Mouse (Mus musculus) mouse trophoblast stem cell (cell line): ENCODE measurements around the gene Il25.
"Not testable (repeated sequence)": the region's sequence is repeated elsewhere in the genome, so short reads cannot be mapped to it uniquely, and the experiment has no call there.

ENCODE experiments used
- in situ Hi-C, 2 experiments: fragments of 300-500 bp; cut with MseI, MboI; formaldehyde crosslinking; loops; 2 replicates in 1 of 2; 3 replicates in 1 of 2; pipeline ENCODE4 v1.15.1; 2025

Il25 gene

GRCm38 (mm10) chr14:54951587-54951986 is 19.1 kb downstream of the Il25 start:
- in situ Hi-C loops: no loop called here

GRCm38 (mm10) chr14:54953664-54954206 is 21.2 kb downstream of the Il25 start:
- in situ Hi-C loops: no loop called here

- in situ Hi-C loops: no loop called here
Observed at GRCm38 (mm10) chr14:54954474-54954873, 22.0 kb downstream of the Il25 start.

- in situ Hi-C loops: no loop called here
Observed at GRCm38 (mm10) chr14:54955481-54955880, 23.0 kb downstream of the Il25 start.

- in situ Hi-C loops: no loop called here
Observed at GRCm38 (mm10) chr14:54956533-54956932, 24.0 kb downstream of the Il25 start.

GRCm38 (mm10) chr14:54958503-54958902 is 26.0 kb downstream of the Il25 start:
- in situ Hi-C loops: no loop called here

- in situ Hi-C loops: no loop called here
Observed at GRCm38 (mm10) chr14:54959197-54959596, 26.7 kb downstream of the Il25 start.

- in situ Hi-C loops: not testable (repeated sequence)
Observed at GRCm38 (mm10) chr14:54959853-54960613, 27.5 kb downstream of the Il25 start.

- in situ Hi-C loops: no loop called here
Observed at GRCm38 (mm10) chr14:54960769-54961168, 28.3 kb downstream of the Il25 start.

- in situ Hi-C loops: no loop called here
Observed at GRCm38 (mm10) chr14:54961487-54961886, 29.0 kb downstream of the Il25 start.

GRCm38 (mm10) chr14:54962714-54963113 is 30.2 kb downstream of the Il25 start:
- in situ Hi-C loops: no loop called here

- in situ Hi-C loops: no loop called here
Observed at GRCm38 (mm10) chr14:54963727-54964126, 31.2 kb downstream of the Il25 start.

GRCm38 (mm10) chr14:54965044-54965443 is 32.5 kb downstream of the Il25 start:
- in situ Hi-C loops: no loop called here

- in situ Hi-C loops: no loop called here
Observed at GRCm38 (mm10) chr14:54965631-54966030, 33.1 kb downstream of the Il25 start.

GRCm38 (mm10) chr14:54966320-54966977 is 34.0 kb downstream of the Il25 start, which contains the start of gene Myh6:
Myh6 (minus strand) TSS chr14:54966927.
- in situ Hi-C loops: no loop called here

- in situ Hi-C loops: no loop called here
Observed at GRCm38 (mm10) chr14:54967874-54968273, 35.4 kb downstream of the Il25 start.

GRCm38 (mm10) chr14:54968344-54968743 is 35.8 kb downstream of the Il25 start:
- in situ Hi-C loops: no loop called here

- in situ Hi-C loops: not testable (repeated sequence)
Observed at GRCm38 (mm10) chr14:54972786-54973185, 40.3 kb downstream of the Il25 start.

- in situ Hi-C loops: no loop called here
Observed at GRCm38 (mm10) chr14:54974068-54974791, 41.7 kb downstream of the Il25 start.

GRCm38 (mm10) chr14:54976633-54977032 is 44.1 kb downstream of the Il25 start, which contains the start of gene Gm17428:
Gm17428 (plus strand) TSS chr14:54976933.
- in situ Hi-C loops: no loop called here

GRCm38 (mm10) chr14:54978664-54979063 is 46.2 kb downstream of the Il25 start:
- in situ Hi-C loops: no loop called here

GRCm38 (mm10) chr14:54981934-54982333 is 49.4 kb downstream of the Il25 start:
- in situ Hi-C loops: no loop called here
